Mouse (Mus musculus): ENCODE data around the gene Fermt2.

Fermt2 gene

GRCm38 (mm10) chr14:45434220-45434619 is 95.7 kb downstream of the Fermt2 start:
- DNase-seq (ENCODE audit: low spot score in 2 of 2), result no peak

- DNase-seq (ENCODE audit: low spot score in 2 of 2), result no peak
Observed at GRCm38 (mm10) chr14:45432003-45432402, 97.9 kb downstream of the Fermt2 start.

- no peak for DNase-seq (ENCODE audit: low spot score in 2 of 2)
Observed at GRCm38 (mm10) chr14:45430066-45430842, 99.7 kb downstream of the Fermt2 start.

- DNase-seq (ENCODE audit: low spot score in 2 of 2), result peak; percentile 18 to 36
Observed at GRCm38 (mm10) chr14:45423220-45423619, 106.7 kb downstream of the Fermt2 start.

GRCm38 (mm10) chr14:45422371-45422770 is 107.5 kb downstream of the Fermt2 start:
- DNase-seq (ENCODE audit: low spot score in 2 of 2), result no peak

- DNase-seq (ENCODE audit: low spot score in 2 of 2), result no peak
Observed at GRCm38 (mm10) chr14:45419323-45419722, 110.6 kb downstream of the Fermt2 start.

- DNase-seq (ENCODE audit: low spot score in 2 of 2), result no peak
Observed at GRCm38 (mm10) chr14:45418553-45418952, 111.4 kb downstream of the Fermt2 start.

- DNase-seq (ENCODE audit: low spot score in 2 of 2), result no peak
Observed at GRCm38 (mm10) chr14:45416265-45416664, 113.7 kb downstream of the Fermt2 start.

Measured in right cerebral cortex, adult 2 months (tissue).